Mouse (Mus musculus): ENCODE measurements around the gene Fam120a.

Fam120a gene

DNA sequence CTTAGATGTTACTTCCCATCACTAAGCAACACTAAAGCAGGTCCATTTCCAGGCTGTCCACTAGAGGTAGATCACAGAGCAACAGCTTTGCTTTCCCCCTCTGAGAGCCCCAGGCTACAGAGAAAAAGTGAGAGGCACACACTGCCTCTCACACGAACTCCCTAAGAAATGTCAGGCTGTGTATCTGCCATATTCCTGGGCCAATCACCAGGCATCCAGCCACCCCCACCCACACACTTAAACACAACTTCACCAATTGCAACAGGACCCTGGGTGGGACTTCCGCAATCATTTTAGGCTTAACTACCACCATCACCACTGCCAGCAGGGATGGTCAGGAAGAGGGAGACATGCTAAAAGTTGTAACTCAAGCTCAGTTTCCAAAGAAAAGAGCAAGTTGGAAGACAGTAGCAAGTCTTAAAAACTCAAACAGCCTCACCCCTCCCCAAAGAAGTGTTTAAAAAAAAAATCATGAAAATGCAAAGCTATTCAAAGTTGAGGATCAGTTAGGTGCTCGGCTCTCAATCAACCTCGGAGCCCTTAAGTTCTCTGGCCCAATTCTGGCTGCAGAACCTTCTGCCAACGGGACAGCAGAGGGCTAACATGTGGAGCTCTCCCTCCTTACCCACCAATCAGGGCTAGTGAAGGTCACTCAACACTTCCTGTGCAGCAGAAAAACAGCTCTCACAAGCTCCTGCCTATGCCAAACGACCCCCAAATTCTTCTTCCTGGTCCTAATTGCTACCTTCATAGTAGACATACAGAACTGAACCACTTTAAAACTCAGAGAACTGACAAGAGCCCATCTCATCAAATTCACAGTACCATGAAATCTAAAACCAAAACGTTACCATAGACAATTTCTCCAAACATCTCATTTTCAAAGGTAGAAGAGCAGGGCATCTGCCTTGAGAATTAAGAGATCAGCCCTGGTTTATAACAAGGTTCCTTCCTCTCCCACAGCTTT is 2.0 kb downstream of the Fam120a start:
- DNase-seq (ENCODE audit: low spot score in 2 of 2) = peak; percentile 68 to 70

DNA sequence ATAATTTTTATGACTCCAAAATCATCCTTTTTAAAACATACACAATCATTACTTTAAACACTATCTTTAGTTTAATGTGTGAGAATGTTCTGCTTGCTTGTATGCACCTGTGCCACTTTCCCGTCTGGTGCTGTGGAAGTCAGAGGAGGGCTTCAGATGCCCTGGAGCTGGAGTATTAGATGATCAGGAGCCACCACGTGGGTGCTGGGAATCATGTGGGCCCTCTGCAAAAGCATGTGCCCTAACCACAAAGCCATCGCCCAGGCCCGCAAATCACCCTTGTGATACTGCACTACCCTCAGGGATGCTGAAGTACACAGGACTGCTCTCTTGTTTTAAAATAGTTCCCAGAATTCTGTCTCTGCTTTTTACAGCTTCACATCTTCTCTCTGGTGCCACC is 3.0 kb downstream of the Fam120a start:
- DNase-seq (ENCODE audit: low spot score in 2 of 2) = no peak

GRCm38 (mm10) chr13:48963111-48963510 is 4.7 kb downstream of the Fam120a start:
- DNase-seq (ENCODE audit: low spot score in 2 of 2) = no peak

DNA sequence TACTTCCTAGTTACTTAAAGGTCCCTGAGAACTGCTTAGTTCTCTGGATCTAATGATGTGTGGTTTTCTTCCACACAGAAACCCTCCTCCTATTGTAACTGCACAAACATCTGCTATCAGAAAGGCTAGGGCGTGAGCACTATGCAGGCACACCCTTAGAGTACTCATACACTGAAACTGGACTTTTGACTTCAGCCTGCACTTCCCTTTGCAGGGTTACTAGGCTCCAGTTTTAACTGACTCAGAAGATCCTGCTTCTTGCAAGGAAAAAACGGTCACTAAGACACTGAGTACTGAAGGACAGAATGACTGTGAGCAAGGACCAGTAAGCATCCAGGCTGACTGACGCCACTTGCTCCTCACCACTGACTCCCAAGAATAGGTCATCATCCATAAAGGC is 5.3 kb downstream of the Fam120a start:
- DNase-seq (ENCODE audit: low spot score in 2 of 2) = no peak

- no peak for DNase-seq (ENCODE audit: low spot score in 2 of 2)
Observed at GRCm38 (mm10) chr13:48958608-48959007, 9.2 kb downstream of the Fam120a start.

- no peak for DNase-seq (ENCODE audit: low spot score in 2 of 2)
Observed at GRCm38 (mm10) chr13:48954825-48955224, 13.0 kb downstream of the Fam120a start.

- no peak for DNase-seq (ENCODE audit: low spot score in 2 of 2)
Observed at GRCm38 (mm10) chr13:48950600-48951241, 17.1 kb downstream of the Fam120a start.

- no peak for DNase-seq (ENCODE audit: low spot score in 2 of 2)
Observed at GRCm38 (mm10) chr13:48948951-48949350, 18.9 kb downstream of the Fam120a start.

- DNase-seq (ENCODE audit: low spot score in 2 of 2) = no peak
Observed at GRCm38 (mm10) chr13:48944571-48944970, 23.2 kb downstream of the Fam120a start.

DNA sequence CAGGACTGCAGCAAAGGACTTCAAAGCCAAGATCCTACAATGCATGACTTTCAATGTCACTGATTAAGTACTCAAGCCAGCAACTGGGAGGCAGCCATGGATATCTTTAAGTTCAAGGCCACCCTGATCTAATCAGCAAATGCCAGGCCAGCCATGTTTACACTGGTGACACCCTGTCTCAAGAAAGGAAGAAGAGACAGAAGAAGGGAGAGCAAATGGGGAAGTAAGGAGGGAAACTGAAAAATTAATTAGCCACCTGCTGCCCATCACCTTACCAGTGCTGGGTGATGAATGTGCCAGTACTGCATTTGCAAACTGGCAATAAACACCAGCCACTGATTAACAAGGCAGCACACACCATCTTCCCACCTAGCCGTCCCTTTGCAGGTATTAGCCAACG is 25.3 kb downstream of the Fam120a start:
- DNase-seq (ENCODE audit: low spot score in 2 of 2) = no peak

- DNase-seq (ENCODE audit: low spot score in 2 of 2) = no peak
Observed at GRCm38 (mm10) chr13:48941773-48942172, 26.0 kb downstream of the Fam120a start.

DNA sequence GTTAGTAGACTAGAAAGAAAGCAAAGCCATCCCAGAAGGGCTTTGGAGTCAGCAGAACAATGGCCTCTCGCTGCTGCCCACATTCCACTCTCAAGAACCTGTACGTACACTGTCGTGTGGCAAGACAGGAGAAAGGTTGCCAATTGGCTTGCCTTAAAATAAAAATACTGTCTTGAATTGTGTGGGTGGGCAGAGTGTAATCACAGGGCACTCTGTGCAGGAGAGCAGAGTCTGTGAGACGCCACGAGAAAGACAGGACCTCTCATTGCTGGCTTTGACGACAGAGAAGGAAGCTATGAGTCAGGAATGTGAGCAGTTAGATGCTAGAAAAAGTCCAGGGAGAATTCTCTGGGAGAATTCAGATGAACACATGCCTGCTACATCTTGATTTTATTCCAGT is 33.2 kb downstream of the Fam120a start:
- DNase-seq (ENCODE audit: low spot score in 2 of 2) = no peak

DNA sequence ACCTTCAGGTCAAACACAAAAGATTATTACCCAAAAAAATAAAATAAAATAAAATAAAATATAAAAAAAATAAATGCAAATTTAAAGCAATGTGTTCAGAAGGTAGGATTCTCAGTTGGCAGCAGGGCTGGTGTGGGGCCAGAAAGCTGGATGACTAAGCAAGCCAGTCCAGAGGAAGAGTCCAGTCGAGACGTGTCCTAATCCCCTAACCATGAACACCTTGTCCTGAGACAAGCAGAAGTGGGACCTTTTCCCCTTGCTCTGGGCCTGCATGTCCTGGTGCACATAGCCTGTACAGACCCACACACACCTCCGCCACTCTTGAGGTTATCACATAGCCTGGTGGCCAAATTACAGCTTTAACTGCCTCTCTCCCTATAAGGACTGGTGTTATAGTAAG is 35.1 kb downstream of the Fam120a start:
- no peak for DNase-seq (ENCODE audit: low spot score in 2 of 2)

DNA sequence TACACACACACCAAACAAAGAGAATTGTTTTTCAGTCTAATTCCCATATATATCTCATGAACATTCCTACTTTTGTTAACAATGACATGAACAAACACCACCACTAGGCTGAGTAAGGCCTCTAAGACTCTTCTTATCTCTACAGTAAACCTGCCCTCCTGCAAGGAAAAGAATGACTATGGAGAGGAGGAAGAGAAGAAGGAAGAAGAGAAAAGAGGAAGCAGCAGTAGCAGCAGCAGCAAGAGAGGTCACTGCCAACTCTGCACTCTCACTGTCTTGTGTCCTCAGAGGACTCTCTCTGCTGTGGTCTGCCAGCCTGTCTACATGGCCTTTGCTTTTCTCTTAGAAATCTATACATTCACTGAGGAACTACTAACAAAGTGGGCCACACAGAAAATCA is 36.1 kb downstream of the Fam120a start:
- no peak for DNase-seq (ENCODE audit: low spot score in 2 of 2)

- DNase-seq (ENCODE audit: low spot score in 2 of 2) = no peak
Observed at GRCm38 (mm10) chr13:48931232-48931631, 36.6 kb downstream of the Fam120a start.

GRCm38 (mm10) chr13:48929535-48930110 is 38.2 kb downstream of the Fam120a start:
- no peak for DNase-seq (ENCODE audit: low spot score in 2 of 2)

- no peak for DNase-seq (ENCODE audit: low spot score in 2 of 2)
Observed at GRCm38 (mm10) chr13:48927609-48928008, 40.2 kb downstream of the Fam120a start.

DNA sequence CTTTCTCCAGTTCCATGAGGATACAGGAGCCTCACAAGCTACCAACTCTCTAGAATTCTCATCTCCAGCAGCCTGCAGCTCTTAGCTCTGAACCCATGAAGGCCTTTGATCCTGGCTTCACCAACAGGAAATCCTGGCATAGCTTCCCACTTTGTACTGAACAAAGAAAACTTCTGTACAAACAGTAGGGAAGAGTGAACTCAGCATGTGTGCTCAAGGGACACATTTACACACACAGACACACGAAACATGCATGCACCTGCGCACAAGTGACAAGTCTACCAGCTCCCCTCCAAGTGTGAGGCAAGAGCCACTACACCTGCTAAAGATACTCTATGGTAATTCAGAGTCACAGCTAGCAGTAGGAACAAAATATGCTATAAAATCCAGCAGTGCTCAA is 45.1 kb downstream of the Fam120a start:
- DNase-seq (ENCODE audit: low spot score in 2 of 2) = no peak

GRCm38 (mm10) chr13:48921256-48921655 is 46.6 kb downstream of the Fam120a start:
- no peak for DNase-seq (ENCODE audit: low spot score in 2 of 2)

GRCm38 (mm10) chr13:48919756-48920415 is 47.9 kb downstream of the Fam120a start:
- DNase-seq (ENCODE audit: low spot score in 2 of 2) = no peak

DNA sequence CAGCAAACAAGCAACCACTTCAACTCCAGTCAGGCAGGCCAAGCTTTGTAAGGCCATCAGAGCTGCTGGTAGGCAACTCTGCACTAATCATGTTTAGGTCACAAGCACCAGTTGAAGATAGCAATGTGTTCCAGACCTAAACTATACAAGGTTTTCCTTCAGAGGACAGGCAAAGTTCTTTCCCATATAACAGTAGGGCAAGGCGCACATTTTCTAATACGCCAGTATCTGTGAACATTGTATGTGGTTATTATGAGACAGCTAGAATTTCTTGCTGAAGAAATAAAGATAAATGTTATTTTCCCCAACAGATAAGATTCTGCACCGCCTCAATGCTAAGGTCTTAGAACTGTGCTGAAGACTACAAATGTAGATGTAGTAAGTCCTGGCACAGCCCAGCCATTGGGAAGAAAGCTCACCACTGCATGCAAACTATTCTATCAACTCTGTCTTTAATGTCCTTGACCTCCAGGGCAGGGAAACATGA is 50.7 kb downstream of the Fam120a start:
- DNase-seq (ENCODE audit: low spot score in 2 of 2) = no peak

GRCm38 (mm10) chr13:48913680-48914079 is 54.1 kb downstream of the Fam120a start:
- no peak for DNase-seq (ENCODE audit: low spot score in 2 of 2)

Measured in right cerebral cortex, postnatal 36 days (tissue).